Mouse (Mus musculus) induced T-regulatory cell, adult 2 months (primary cell): Measurements from ENCODE around the gene Opn5.

Experiments
- DNase-seq: peaks from one replicate; pipeline ENCODE4 v3.0.0-alpha.2; 2012; ENCODE audit warnings: low read depth

Gene Opn5

DNA sequence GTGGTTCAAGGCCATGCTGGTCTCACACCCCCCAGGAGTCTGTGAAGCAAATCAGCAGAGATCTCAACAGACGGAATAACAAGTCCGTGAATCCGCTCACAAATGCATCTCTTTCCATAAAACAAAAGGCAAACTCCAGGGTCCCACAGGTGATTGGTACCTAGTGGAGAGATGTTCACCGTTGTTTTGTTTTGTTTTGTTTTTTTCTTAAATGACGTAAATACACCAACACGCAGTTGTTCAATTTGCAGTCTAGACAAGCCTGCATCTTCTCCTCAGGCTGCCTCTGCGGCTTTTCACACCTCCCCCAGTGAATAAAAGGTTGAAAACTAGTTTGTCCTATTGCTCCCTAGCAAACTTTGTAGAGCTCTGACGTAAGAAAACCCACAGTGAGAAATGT, at the start of gene Opn5:
TSS of gene Opn5 (minus strand) at position 101 of the 400 bp plus-strand sequence.
- DNase-seq, result no peak

- peak; percentile 54 for DNase-seq
These were observed 47.6 kb upstream of the Opn5 start for GRCm38 (mm10) chr17:42658634-42659422.

GRCm38 (mm10) chr17:42643416-42643815, 32.2 kb upstream of the Opn5 start:
- no peak for DNase-seq

- no peak for DNase-seq
These were observed 19.0 kb upstream of the Opn5 start for GRCm38 (mm10) chr17:42630206-42630605.

GRCm38 (mm10) chr17:42613043-42613737, 2.0 kb upstream of the Opn5 start:
- peak; percentile 33 for DNase-seq

DNA sequence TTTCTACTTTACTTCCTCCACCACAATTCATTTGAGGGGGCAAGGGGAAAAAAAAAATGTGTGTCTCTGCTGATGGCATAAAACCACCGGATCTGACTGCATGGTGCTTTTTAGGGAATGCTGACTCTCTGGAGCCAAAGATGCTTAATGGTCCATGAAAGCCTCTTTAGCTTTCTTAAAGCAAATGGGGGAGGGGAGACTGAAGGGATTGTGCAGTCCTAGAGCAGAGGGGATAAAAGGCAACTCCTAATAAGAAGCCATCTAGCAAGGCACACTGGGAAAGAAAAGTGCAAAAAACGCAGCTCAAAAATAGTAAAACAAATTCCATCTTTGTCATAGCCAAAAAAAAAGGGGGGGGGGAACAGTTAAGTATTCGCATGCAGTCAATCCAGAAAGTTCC, 2.9 kb downstream of the Opn5 start:
- DNase-seq, result no peak

DNA sequence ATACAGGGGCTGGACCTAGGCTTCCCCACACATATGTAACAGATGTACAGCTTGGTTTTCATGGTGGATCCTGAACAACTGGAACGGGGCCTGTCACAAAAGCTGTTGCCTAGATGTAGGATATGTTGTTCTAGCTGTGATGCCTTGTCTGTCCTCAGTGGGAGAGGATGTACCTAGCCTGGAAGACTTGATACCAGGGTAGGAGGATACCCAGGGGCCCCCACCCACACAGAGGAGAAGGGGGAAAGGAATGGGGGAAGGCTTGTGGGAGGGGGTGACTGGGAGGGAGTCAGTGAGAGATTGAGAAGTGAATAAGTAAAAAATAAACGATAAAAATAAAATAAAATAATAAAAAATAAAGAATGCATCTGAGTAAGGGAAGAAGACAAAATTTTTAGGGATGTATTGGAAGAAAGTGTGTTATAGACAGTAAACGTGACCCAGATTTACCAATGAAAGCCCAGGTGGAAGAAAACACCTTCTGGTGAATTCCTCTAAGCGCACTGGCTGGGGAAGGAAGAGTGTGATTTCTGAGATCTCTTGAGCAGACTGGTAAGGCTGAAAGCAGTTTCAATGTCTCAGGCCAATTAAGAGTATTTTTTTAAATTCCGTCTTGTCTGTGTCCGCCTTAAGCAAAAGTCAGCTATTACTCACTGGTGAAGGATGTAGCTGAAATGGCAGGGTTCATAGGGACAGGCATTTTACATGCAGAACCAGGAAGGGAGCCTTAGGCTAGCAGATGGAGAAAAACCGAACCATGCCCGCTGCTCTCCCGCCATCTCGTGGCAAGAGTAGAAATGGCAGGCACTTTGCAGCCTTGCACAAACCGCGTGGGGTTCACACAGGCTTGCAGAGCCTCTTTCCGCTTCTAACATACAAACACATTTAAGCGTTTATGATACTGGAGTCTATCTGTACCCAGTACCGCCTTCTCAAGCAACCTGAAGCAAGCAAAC, 8.1 kb downstream of the Opn5 start:
- peak; percentile 23 for DNase-seq

GRCm38 (mm10) chr17:42586486-42586885, 24.7 kb downstream of the Opn5 start:
- no peak for DNase-seq

DNA sequence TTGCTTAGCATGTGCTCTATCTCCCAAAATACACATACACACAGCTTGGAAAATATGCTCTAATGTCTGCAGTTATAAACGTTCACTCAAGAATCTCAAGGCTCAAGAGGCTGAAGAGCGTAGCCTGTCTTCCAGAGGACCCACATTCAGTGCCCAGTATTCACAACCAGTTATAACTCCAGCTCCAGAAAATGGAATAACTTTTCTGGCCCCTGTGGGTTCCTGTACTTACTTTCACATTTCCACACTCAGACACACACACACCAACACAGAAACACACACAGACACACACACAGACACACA, 28.2 kb downstream of the Opn5 start:
- DNase-seq, result no peak

DNA sequence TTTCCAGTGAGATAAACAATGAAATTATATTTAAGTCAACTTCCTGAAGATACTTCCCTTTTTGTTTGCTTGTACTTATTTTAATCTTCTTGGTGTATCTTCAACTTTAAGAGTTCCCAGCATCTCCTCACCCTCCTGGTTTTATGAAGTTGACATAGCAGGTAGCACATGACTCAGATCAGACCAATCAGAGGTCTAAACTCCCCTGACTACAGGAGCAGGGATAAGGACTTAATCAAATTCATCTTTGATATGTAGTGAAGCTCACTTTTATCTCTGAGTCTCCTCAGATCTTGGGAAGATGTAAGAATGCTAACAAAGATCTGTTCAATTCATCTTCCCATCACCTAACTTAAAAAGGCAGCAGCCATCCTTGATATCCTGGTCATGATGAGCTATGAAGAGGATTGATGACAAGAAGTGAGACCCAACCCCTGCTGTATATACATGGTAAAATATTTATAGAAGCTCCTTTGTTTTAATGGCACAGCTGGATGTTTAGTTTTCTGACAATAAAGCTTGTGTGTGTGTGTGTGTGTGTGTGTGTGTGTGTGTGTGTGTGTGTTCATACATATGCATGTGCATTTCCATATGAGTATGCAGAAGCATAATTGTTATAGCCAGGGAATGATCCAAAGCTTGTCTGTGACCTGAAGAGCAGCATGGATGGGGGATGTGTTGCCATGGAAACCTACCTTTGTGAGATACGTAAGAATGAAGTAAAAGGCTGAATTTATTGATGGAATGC, 28.7 kb downstream of the Opn5 start:
- DNase-seq, result no peak

DNA sequence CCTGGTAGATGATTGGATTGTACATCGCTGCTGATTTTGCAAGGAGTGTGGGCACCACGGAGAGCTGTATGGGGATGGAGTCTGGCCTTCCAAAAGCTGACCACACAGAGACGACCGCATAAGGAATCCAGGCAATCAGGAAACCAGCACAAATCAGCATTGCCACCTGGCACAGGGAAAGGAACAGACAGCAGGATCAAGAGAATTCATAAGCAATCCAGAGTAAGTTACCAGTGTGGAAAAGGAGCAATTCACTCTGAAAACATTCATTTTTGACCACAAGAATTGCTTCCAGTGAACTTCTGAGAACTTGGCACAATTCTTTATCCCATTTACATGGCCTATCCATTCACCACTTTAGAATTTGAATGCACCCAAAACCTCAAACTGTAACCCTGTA, 30.6 kb downstream of the Opn5 start:
- DNase-seq, result no peak

DNA sequence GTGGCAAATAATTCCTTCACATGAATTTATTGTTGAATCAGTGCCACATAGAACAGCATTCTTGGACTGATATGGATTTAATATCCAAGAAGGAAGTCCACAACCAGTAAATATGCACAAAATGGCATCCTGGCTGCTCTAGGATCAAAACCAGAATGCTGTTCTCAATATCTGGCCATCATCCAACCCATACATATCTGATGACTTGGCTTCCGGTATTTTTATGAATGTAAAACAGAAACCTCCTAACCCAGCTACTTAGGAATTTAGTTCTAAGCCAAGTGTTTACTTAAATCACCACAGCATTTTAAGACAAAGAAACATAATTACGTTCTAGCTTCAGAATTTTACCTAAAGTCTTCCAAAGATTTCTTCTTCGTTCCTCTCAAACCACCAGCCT, 31.0 kb downstream of the Opn5 start:
- DNase-seq, result no peak

DNA sequence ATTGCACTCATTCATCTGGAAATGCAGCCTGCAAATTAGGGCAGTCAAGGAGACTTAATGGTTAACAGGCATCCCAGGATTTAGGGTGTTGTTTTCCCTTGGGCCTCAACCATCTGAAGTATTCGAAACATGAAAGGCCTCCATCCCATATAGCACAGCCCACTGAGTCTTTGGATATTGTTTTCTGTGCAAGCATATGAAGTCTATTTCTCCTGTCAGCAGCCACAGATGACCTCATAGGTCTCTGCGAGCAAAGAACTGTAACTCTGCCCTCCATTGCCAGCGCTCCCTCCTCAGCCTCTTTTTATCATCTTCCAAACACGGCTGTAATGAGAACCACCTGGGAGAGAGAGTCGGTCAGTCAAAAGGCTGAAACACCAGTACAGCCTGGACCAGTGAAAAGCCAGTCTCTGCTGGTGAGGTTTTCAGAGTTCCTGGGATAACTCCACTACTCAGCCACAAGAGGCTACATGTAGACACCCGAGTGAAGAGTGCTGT, 34.5 kb downstream of the Opn5 start:
- no peak for DNase-seq

DNA sequence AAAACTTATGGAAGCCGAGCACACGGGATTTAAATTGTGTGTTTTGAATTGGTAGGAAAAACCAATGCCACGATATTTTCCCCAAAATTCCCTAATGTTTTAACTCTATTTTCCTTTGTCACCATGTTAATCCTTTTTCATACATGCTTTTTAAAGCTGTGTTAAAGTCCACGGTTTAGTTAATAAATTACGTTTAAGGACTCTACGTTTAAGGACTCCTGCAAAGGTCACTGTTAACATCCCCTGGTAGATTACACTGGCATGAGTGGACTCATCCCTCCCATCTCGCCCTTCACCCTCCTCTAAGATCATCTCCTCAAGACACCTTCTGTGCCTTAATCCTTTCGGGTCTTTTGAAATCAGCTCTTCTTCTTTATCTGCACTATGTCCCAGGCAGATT, 37.4 kb downstream of the Opn5 start:
- no peak for DNase-seq

GRCm38 (mm10) chr17:42549578-42549977, 61.6 kb downstream of the Opn5 start:
- DNase-seq, result no peak

DNA sequence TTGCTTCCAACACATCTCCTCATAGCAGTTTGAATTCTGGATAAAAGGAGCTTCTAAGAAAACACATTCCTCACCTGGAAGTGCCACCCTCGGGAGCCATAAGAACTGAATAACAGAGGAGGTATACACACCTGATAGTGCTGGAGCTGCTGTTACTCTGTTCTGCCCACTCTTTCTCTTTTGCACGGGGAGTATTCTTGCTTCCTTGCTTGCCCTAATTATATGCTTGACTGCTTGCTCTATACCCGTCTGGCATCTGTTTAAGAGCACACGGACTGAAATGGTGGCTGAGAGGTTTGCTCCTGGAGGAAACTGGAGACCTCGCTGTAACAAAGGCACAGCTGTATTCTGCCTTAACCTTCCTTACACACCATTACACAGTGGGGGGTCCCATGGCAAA, 81.0 kb downstream of the Opn5 start:
- DNase-seq, result no peak

GRCm38 (mm10) chr17:42509356-42510262, 101.6 kb downstream of the Opn5 start:
- no peak for DNase-seq
